Mouse (Mus musculus) cerebellum, adult 2 months (tissue): ENCODE measurements at regions not wholly inside any gene's neighbourhood (a gene's known extent, or its start where the extent isn't known, plus 50 kb on each side); places are given as distances from the start of the nearest gene placed in this dataset.

ENCODE experiments used
- DNase-seq, 2 experiments: peaks; one replicate each; pipeline ENCODE4 v3.0.0; 2021
- H3K27ac ChIP-seq: fragments of 200-500 bp; 2 replicates; pipeline ENCODE4 v1.5.1; 2012; ENCODE audit warnings: low read length, control low read depth, inconsistent platforms; ENCODE audit not compliant: insufficient read depth
- H3K27me3 ChIP-seq: fragments of 200-500 bp; 2 replicates; pipeline ENCODE4 v1.6.1; 2012; ENCODE audit warnings: inconsistent platforms, mild to moderate bottlenecking, low read length, moderate library complexity; ENCODE audit not compliant: control insufficient read depth, insufficient read depth
- H3K4me1 ChIP-seq: fragments of 200-500 bp; 2 replicates; pipeline ENCODE4 v1.6.1; 2011; ENCODE audit warnings: low read length; ENCODE audit not compliant: control insufficient read depth, insufficient read depth
- H3K4me3 ChIP-seq: fragments of 200-500 bp; replicated peaks from 2 replicates; pipeline ENCODE3; 2011; ENCODE audit warnings: mild to moderate bottlenecking, low read depth, low read length, control low read depth; ENCODE audit not compliant: insufficient read depth
- CTCF ChIP-seq: fragments of 200-500 bp; IDR thresholded peaks from 2 replicates; pipeline ENCODE4 v1.5.1; 2011; ENCODE audit warnings: low read depth, mild to moderate bottlenecking, control low read depth, low read length, moderate library complexity, borderline replicate concordance; ENCODE audit not compliant: insufficient read depth
- POLR2A ChIP-seq: fragments of 200-500 bp; IDR thresholded peaks from 2 replicates; pipeline ENCODE4 v1.6.1; 2011; ENCODE audit warnings: low read length, control low read depth, borderline replicate concordance; ENCODE audit not compliant: insufficient read depth
- WGBS: fragments of 180-500 bp; shearing (Covaris S2); methylation state at CpG from one replicate; pipeline ENCODE4 v1.1.7; 2018; 5-methylcytosine and 5-hydroxymethylcytosine counted together

- 5% methylated on average over 1 of the region's 1 CpGs for WGBS
- Histone ChIP-seq H3K27me3 (no peaks in the 10 kb centered on the region), H3K27ac (no peak overlapping the region), H3K4me3 (no peak overlapping the region), H3K4me1 (peaks cover 6% of the 10 kb centered on the region; the same call in 1 of the 2 replicates)
- DNase-seq, result peak; percentile 58 to 92
- TF ChIP-seq CTCF (no peak), POLR2A (no peak)
Measured at GRCm38 (mm10) chr9:11284549-11284948, 380.0 kb upstream of the Cntn5 start.

DNA sequence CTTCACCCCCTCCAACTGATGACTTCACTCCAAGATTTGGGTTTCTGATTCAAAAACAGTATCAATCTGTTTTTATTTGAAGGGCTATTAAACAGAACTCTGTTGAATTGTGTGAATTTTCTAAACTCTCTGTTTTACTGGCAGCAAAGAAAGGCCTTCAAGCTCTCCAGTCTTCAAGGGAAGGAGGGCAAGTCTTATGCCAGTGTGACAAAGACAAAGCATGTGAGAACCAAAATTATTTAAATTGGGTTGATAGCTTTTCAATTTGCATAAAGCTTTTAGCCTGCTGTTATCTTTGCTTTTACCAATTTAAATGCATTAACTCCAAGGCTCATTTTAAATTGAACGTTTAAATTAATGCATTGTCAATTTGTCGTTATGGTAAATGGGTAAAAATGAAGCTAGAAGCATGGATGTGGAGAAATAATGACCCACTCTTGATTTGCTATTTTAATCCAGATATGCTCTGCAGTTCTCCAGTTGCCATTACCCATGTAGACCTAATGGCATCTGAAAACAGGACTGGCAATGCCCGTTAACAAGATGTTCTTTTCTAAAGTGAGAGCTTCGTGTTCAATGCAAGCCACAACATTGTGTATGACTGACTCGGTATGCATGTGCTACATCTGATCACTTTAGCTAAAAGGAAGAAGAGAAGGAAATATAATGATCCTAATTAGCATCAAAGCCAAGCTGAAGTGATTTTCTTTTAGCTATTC, 375.0 kb upstream of the Cntn5 start:
- 90% methylated on average over 5 of the region's 5 CpGs for WGBS
- Histone ChIP-seq H3K4me1 (peaks cover 3% of the 10 kb centered on the region; the same call in 1 of the 2 replicates), H3K4me3 (no peak overlapping the region), H3K27me3 (no peaks in the 10 kb centered on the region), H3K27ac (no peak overlapping the region)
- DNase-seq, result no peak
- TF ChIP-seq POLR2A (no peak), CTCF (no peak)

- Histone ChIP-seq H3K4me1 (no peaks in the 10 kb centered on the region), H3K27me3 (no peaks in the 10 kb centered on the region), H3K27ac (no peak overlapping the region), H3K4me3 (no peak overlapping the region)
- no peak for TF ChIP-seq CTCF
- TF ChIP-seq POLR2A, result no peak
- no peak for DNase-seq
- 96% methylated on average over 22 of the region's 22 CpGs for WGBS
Measured at GRCm38 (mm10) chr9:11277810-11278209, 373.2 kb upstream of the Cntn5 start.

GRCm38 (mm10) chr9:11276966-11277365, 372.4 kb upstream of the Cntn5 start:
- DNase-seq, result no peak
- Histone ChIP-seq H3K4me1 (no peaks in the 10 kb centered on the region), H3K4me3 (no peak overlapping the region), H3K27ac (no peak overlapping the region), H3K27me3 (no peaks in the 10 kb centered on the region)
- WGBS, result 83% methylated on average over 4 of the region's 4 CpGs
- TF ChIP-seq POLR2A, result no peak
- TF ChIP-seq CTCF, result no peak

- WGBS, result 63% methylated on average over 1 of the region's 1 CpGs
- no peak overlapping the region for H3K27ac ChIP-seq
- no peaks in the 10 kb centered on the region for H3K27me3 ChIP-seq
- no peak for DNase-seq
- TF ChIP-seq CTCF, result no peak
- no peak for TF ChIP-seq POLR2A
- no peaks in the 10 kb centered on the region for H3K4me1 ChIP-seq
- no peak overlapping the region for H3K4me3 ChIP-seq
Measured at GRCm38 (mm10) chr9:11256848-11257247, 352.3 kb upstream of the Cntn5 start.

- Histone ChIP-seq H3K27ac (no peak overlapping the region), H3K4me1 (no peaks in the 10 kb centered on the region), H3K4me3 (no peak overlapping the region), H3K27me3 (no peaks in the 10 kb centered on the region)
- TF ChIP-seq POLR2A (no peak), CTCF (no peak)
- 10% methylated on average over 6 of the region's 6 CpGs for WGBS
- DNase-seq, result peak; percentile 12 to 29
Measured at GRCm38 (mm10) chr9:11206829-11207228, 302.3 kb upstream of the Cntn5 start.

DNA sequence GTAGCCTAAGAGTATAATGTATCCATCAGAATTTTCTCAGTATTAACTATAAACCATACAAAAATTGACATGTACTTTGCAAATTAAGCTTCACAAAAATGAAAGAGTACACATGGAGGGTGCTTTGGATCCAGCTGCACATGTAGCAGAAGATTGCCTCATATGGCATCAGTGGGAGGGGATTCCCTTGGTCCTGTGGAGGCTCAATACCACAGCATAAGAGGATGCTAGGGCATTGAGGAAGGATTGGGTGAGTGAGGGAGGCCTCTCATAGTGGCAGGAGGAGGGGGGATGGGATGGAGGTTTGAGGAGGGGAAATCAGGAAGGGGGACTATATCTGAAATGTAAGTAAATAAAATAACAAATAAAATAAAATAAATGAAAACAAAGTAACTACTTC, 301.7 kb upstream of the Cntn5 start:
- H3K4me3 ChIP-seq, result no peak overlapping the region
- TF ChIP-seq CTCF (no peak), POLR2A (no peak)
- H3K27ac ChIP-seq, result no peak overlapping the region
- H3K4me1 ChIP-seq, result no peaks in the 10 kb centered on the region
- no peak for DNase-seq
- no peaks in the 10 kb centered on the region for H3K27me3 ChIP-seq

DNA sequence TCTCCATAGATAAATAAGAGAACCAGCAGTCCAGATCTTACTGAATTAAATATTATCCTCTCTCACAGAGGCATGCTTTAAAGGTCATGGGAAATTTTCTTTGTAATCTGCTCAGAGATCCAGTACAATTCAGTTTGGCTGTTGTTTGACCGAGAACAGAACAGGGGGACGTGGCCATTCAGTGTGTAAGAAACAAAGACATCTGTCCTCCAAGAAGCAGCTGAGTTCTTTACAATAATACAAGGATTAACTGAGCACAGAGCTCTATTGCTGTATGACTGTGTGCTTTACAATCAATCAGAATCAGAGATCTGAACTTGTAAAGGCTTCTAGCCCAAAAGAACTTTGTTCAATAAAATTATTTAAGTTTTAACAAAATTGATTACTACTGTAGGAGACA, 287.6 kb upstream of the Cntn5 start:
- 25% methylated on average over 2 of the region's 2 CpGs for WGBS
- H3K4me3 ChIP-seq, result no peak overlapping the region
- H3K4me1 ChIP-seq, result no peaks in the 10 kb centered on the region
- no peak for TF ChIP-seq CTCF
- no peak for TF ChIP-seq POLR2A
- no peak overlapping the region for H3K27ac ChIP-seq
- DNase-seq, result no peak
- H3K27me3 ChIP-seq, result no peaks in the 10 kb centered on the region

- H3K4me1 ChIP-seq, result no peaks in the 10 kb centered on the region
- H3K27me3 ChIP-seq, result no peaks in the 10 kb centered on the region
- no peak overlapping the region for H3K27ac ChIP-seq
- WGBS, result 90% methylated on average over 1 of the region's 1 CpGs
- DNase-seq, result no peak
- TF ChIP-seq POLR2A, result no peak
- no peak overlapping the region for H3K4me3 ChIP-seq
Measured at GRCm38 (mm10) chr9:11145799-11146198, 241.2 kb upstream of the Cntn5 start.
